Mouse (Mus musculus): ENCODE results near the gene Gm7879. TPM values are rescaled to one million over a fixed set of nuclear protein-coding genes. Genes with fewer than 3 reads are reported as not detected.

Gm7879 gene
- polyA plus RNA-seq, 1 experiment, result 1.6 TPM

DNA sequence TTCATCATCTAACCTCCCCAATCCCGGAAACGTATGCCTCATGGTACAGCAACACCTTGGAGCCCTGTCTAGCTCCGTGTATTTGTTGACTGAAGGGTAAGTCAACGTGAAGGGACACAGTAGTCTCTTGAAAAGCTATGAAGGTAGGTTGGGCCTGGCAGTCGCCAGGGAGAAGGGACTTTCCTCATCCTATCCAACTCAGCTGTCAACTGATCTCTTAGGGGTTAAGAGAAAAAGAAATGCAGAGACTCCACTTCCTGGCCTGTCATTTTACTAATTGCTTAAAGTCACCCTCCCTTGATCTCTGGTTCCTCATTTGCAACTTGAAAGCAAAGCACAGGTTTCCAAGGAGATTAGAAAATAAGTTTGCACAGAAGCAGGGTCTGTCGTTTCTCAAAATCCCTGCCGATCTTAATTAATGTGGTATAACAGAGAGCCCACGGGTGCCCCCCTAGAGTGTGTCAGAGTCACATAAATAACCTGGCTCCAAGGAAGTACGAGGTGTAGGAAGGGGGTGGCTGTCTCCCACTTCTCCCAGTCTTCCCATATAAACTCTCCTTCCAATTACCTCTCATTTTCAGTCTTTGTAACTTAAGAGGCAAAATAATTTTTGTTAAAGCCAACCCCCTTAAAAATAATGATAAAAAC lies 34.5 kb downstream of the Gm7879 start:
- DNase-seq (ENCODE audit: low read depth, low spot score), result no peak
- 19% methylated on average over 9 of the region's 9 CpGs for WGBS

DNA sequence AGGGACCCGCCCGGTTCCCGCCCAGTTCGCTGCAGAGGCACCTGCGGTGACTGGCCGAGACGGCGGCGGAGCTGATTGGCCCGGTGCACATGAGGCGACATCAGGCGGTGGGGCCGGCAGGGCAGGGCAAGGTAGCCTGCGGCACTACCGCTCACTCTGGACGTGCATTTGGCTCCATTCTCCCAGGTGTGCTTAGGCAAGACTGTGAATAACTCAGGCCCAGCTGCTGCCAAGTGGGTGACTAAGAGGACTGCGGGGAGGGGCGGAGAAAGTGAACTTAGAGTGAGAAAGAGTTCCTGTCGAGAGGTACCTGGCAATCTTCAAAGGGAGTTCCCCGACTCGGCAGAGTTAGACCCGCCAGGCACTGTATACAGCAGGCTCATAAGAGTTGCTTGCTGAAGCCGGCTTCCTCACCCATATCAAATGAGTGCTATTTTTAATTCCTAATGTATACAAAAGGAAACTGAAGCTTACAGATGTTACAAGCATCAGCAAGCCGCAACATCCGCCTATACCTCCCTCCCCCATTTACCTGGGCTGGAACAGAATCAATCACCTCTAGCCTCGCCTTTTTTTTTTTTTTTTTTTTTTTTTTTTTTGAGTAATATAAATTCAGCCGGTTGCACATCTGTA lies 35.3 kb downstream of the Gm7879 start:
- 7% methylated on average over 27 of the region's 27 CpGs for WGBS
- DNase-seq (ENCODE audit: low read depth, low spot score), result peak; percentile 96

DNA sequence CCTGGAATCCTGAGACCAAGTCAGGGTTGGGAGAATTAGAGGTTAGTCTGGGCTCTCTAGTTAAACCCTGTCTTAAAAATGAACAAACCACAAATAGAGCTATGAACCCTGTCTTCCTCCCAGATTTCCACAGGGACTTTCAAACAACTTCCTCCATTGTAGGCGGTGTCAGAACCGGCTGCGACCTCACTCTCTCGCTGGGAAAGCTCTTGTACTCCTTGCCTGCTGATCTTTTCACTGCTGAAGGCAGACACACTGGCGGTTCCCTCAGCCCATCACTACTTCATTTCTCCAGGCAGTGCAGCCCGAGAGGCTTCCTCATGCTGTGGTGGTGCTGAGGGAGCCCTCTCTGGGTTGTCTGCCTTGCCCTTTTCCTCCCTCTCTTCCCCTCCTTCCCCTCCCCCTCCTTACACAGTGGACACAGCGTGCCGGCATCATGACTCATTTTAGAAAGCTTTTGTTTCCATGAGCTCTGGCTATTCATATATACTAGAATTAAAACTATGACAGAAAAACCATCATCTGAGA lies 35.9 kb downstream of the Gm7879 start:
- peak; percentile 60 for DNase-seq (ENCODE audit: low read depth, low spot score)
- WGBS, result under 1% methylated on average over 8 of the region's 8 CpGs

DNA sequence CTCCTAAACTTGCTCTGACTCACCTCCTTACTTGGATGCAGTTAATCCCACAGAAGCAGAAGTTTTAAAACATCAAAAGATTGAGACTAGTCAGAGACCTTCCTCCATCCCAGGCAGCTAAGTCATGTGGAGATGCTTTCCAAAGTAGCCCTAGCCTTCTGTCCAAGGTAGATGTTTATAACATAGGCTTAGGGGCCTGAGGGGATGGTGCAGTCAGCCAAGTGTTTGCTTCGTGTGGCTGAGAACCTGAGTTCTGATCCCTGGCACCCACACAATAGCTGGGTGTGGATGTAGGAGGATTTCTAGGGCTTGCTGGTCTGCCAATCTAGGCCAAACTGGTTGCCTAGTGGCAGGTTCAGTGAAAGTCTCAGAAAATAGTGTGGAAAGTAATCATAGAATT lies 40.3 kb downstream of the Gm7879 start:
- WGBS, result 36% methylated on average over 1 of the region's 1 CpGs
- DNase-seq (ENCODE audit: low read depth, low spot score), result no peak

DNA sequence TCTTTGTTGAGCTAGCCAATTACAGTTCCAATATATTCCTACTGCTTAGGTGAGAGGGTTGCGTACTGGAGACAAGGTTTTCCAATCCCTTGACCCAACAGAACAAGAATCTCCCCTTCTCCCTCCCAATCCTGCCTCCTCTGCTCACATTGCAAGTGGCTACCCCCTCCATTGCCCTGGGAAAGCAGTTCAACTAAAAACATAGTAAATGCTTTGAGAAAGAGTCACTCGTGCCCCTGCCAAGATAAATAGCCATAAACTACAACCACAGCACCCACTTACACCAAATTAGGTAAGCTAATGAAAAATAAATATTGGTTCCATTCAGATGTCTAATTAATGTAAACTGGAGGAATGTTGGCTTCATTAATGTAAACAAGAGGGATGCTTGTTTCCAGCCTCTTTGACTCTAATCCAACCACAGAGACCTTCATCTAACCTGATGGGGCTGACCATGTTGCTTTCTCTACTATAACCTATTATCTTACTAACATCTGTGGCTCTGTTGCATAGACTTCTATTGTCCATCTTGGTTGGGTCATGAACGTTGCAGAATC lies 47.0 kb downstream of the Gm7879 start:
- WGBS, result 67% methylated on average over 3 of the region's 3 CpGs
- no peak for DNase-seq (ENCODE audit: low read depth, low spot score)

DNA sequence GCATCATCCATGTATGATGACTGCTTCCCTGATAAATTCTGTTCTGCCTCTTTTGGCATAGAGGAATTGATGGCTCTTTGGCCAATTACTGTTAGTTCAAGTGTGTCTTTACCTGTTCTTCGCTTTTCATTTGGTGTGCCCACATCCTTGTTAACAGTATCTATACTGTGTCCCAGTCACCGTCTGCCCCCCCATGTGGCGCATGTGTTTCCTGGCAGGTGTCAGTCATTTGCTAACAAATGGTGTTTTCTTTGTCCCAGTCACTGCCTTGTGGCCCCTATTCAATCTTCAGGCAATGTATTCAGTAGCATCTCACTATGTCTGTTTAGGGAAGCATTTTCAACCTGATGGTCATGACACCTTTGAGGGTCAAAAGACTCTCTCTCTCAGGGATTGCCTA lies 48.1 kb downstream of the Gm7879 start:
- WGBS, result 95% methylated on average over 3 of the region's 3 CpGs
- no peak for DNase-seq (ENCODE audit: low read depth, low spot score)

Other genes starting within 250 kb of the Gm7879 start
- gene Bst1, start 94.3 kb upstream of the Gm7879 start, polyA plus RNA-seq (2012; rRNA removed), result 28.4 and 64.2 TPM in 2 replicates
- 23.1 and 33.6 TPM in 2 replicates for gene Fbxl5, start 91.5 kb upstream of the Gm7879 start, polyA plus RNA-seq (2012; rRNA removed)
- gene Cd38, start 44.6 kb upstream of the Gm7879 start, polyA plus RNA-seq (2012; rRNA removed), result 54.3 and 78.0 TPM in 2 replicates
- gene Fgfbp1, start 68.6 kb downstream of the Gm7879 start, polyA plus RNA-seq (2012; rRNA removed), result 49.3 and 75.7 TPM in 2 replicates
- 20.4 and 23.0 TPM in 2 replicates for gene Prom1, start 188.9 kb downstream of the Gm7879 start, polyA plus RNA-seq (2012; rRNA removed)